Comparison of ENCODE assay signal across 8 mouse cellular contexts in genomic region chr10:111163601-111164240, GRCm38 (mm10). TPM values are rescaled to one million over a fixed set of nuclear protein-coding genes. Genes with fewer than 3 reads are reported as not detected.
A peak's percentile ranks its signal among the peaks of the same experiment; 100 is the strongest.
DNase-seq lines count a peak whose midpoint lies in the region; ATAC-seq and TF ChIP-seq lines count a peak whose summit lies in the region.

No protein-coding gene starts in this region.

- peaks cover 21% of the 10 kb centered on the region for H3K4me1 ChIP-seq in heart, embryonic 12.5 days (replicated peaks)
- peaks cover 32% of the 10 kb centered on the region for H3K4me1 ChIP-seq in E14TG2a.4 (replicated peaks; ENCODE audit: low read depth, low read length)
- peaks cover 12% of the 10 kb centered on the region for H3K4me1 ChIP-seq in forebrain, embryonic 16.5 days (replicated peaks; ENCODE audit: control insufficient read depth, insufficient read depth, low read length)
- H3K4me1 ChIP-seq in midbrain, embryonic 10.5 days, result peaks cover 18% of the 10 kb centered on the region

- no peak for ATAC-seq in heart, embryonic 12.5 days (ENCODE audit: insufficient number of reproducible peaks, low FRiP score)
- ATAC-seq in forebrain, embryonic 16.5 days, result no peak
- ATAC-seq in erythroid progenitor cell, adult 5-6 weeks (replicated peaks; ENCODE audit: low FRiP score, poor library complexity, severe bottlenecking), result no peak

- peak overlapping the region; percentile 95 for H3K27ac ChIP-seq in heart, embryonic 12.5 days (ENCODE audit: poor library complexity, severe bottlenecking)
- peak overlapping the region; percentile 96 for H3K27ac ChIP-seq in forebrain, embryonic 16.5 days (ENCODE audit: low read length)
- peak overlapping the region; percentile 93 for H3K27ac ChIP-seq in midbrain, embryonic 10.5 days (replicated peaks)

- 28% methylated on average over 9 of the region's 9 CpGs for WGBS in heart, embryonic 12.5 days
- WGBS in forebrain, embryonic 16.5 days, result 21% methylated on average over 9 of the region's 9 CpGs
- 38% methylated on average over 9 of the region's 9 CpGs for WGBS in midbrain, embryonic 10.5 days

- TF ChIP-seq CTCF in E14TG2a.4 (conservative IDR thresholded peaks at IDR 0.05; ENCODE audit: low read length), result no peak

- H3K27me3 ChIP-seq in heart, embryonic 12.5 days (replicated peaks), result no peaks in the 10 kb centered on the region
- H3K27me3 ChIP-seq in E14TG2a.4 (ENCODE audit: insufficient read depth, low read length), result peaks cover 7% of the 10 kb centered on the region
- H3K27me3 ChIP-seq in forebrain, embryonic 16.5 days (replicated peaks; ENCODE audit: control insufficient read depth, insufficient read depth, low read length), result no peaks in the 10 kb centered on the region
- H3K27me3 ChIP-seq in midbrain, embryonic 10.5 days (ENCODE audit: low read depth, poor library complexity, severe bottlenecking), result no peaks in the 10 kb centered on the region

- intact Hi-C loops in left cerebral cortex, postnatal 4 days (cut with DNase I), result no loop called here

- peak overlapping the region; percentile 55 for H3K9ac ChIP-seq in heart, embryonic 12.5 days
- H3K9ac ChIP-seq in forebrain, embryonic 16.5 days (replicated peaks; ENCODE audit: low read depth, low read length), result no peak overlapping the region

- H3K4me3 ChIP-seq in heart, embryonic 12.5 days, result peak overlapping the region; percentile 86
- H3K4me3 ChIP-seq in E14TG2a.4 (replicated peaks; ENCODE audit: low read length), result peak overlapping the region; percentile 98
- peak overlapping the region; percentile 86 for H3K4me3 ChIP-seq in forebrain, embryonic 16.5 days (replicated peaks; ENCODE audit: low read length)
- peak overlapping the region; percentile 98 for H3K4me3 ChIP-seq in midbrain, embryonic 10.5 days

- H3K4me2 ChIP-seq in heart, embryonic 12.5 days, result peak overlapping the region; percentile 71
- H3K4me2 ChIP-seq in forebrain, embryonic 16.5 days (ENCODE audit: low read length), result peak overlapping the region; percentile 70

- no peaks in the 10 kb centered on the region for H3K9me3 ChIP-seq in heart, embryonic 12.5 days (replicated peaks)
- H3K9me3 ChIP-seq in E14TG2a.4 (ENCODE audit: low read length), result no peaks in the 10 kb centered on the region
- H3K9me3 ChIP-seq in forebrain, embryonic 16.5 days (ENCODE audit: control insufficient read depth, low read length), result no peaks in the 10 kb centered on the region
- H3K9me3 ChIP-seq in midbrain, embryonic 10.5 days (replicated peaks), result no peaks in the 10 kb centered on the region

- no peaks in the 10 kb centered on the region for H3K36me3 ChIP-seq in heart, embryonic 12.5 days
- no peaks in the 10 kb centered on the region for H3K36me3 ChIP-seq in E14TG2a.4 (ENCODE audit: insufficient read depth, low read length)
- no peaks in the 10 kb centered on the region for H3K36me3 ChIP-seq in forebrain, embryonic 16.5 days (ENCODE audit: control insufficient read depth, insufficient read depth)
- H3K36me3 ChIP-seq in midbrain, embryonic 10.5 days, result no peaks in the 10 kb centered on the region

- DNase-seq in heart, adult 18-20 months, result no peak
- no peak for DNase-seq in midbrain, embryonic 10.5 days (ENCODE audit: low spot score)
- no peak for DNase-seq in adrenal gland, postnatal 36 days
- no peak for DNase-seq in left cerebral cortex, postnatal 4 days

RNA-seq across cellular contexts. Expression of gene Osbpl8, which starts 0.8 kb away (rescaled TPM):
- polyA plus RNA-seq in heart, embryonic 12.5 days (2016; fragmentation: Nextera tagmentation; extraction: Ambion mirVana), result 35.3 and 37.0 TPM in 2 replicates
- total RNA-seq in heart, adult 18-20 months (2021), result 10 to 100 TPM; 80.7 to 92.2 TPM
- polyA plus RNA-seq in forebrain, embryonic 16.5 days (2015; fragmentation: Nextera tagmentation; extraction: Ambion mirVana), result 23.7 and 23.8 TPM in 2 replicates
- polyA plus RNA-seq in midbrain, embryonic 10.5 days (2016; fragmentation: Nextera tagmentation; extraction: Ambion mirVana), result 7.6 and 10.6 TPM in 2 replicates
- 10 to 100 TPM; 26.1 to 30.9 TPM for total RNA-seq in adrenal gland, postnatal 36 days (2021)
- total RNA-seq in left cerebral cortex, postnatal 4 days (2021), result 10 to 100 TPM; 72.4 to 74.7 TPM
- 108 and 133 TPM in 2 replicates for total RNA-seq in erythroid progenitor cell, adult 5-6 weeks (2015; ENCODE audit: low replicate concordance)
- 178 and 185 TPM in 2 replicates for total RNA-seq in erythroid progenitor cell, adult 5-6 weeks (2017; ENCODE audit: low replicate concordance)
